Mouse (Mus musculus) embryo, embryonic 9.5 days (tissue): ENCODE data around the gene Atxn1.

ENCODE experiments used
- DNase-seq: peaks from one replicate; pipeline ENCODE4 v3.0.0-alpha.2; 2017; ENCODE audit errors: extremely low spot score

Gene Atxn1

GRCm38 (mm10) chr13:45931891-45932290 lies 32.9 kb downstream of the Atxn1 start:
- no peak for DNase-seq

- DNase-seq: no peak
Measured at GRCm38 (mm10) chr13:45931215-45931614, 33.6 kb downstream of the Atxn1 start.

- DNase-seq: no peak
Measured at GRCm38 (mm10) chr13:45929744-45930143, 35.1 kb downstream of the Atxn1 start.

- no peak for DNase-seq
Measured at GRCm38 (mm10) chr13:45925294-45925693, 39.5 kb downstream of the Atxn1 start.

GRCm38 (mm10) chr13:45924555-45924954 lies 40.3 kb downstream of the Atxn1 start:
- DNase-seq: no peak

GRCm38 (mm10) chr13:45923086-45923485 lies 41.7 kb downstream of the Atxn1 start:
- no peak for DNase-seq

- no peak for DNase-seq
Measured at GRCm38 (mm10) chr13:45922467-45922866, 42.3 kb downstream of the Atxn1 start.

- no peak for DNase-seq
Measured at GRCm38 (mm10) chr13:45918956-45919711, 45.7 kb downstream of the Atxn1 start.

- DNase-seq: no peak
Measured at GRCm38 (mm10) chr13:45918006-45918380, 46.8 kb downstream of the Atxn1 start.

- no peak for DNase-seq
Measured at GRCm38 (mm10) chr13:45917058-45918005, 47.5 kb downstream of the Atxn1 start.

- DNase-seq: no peak
Measured at GRCm38 (mm10) chr13:45915921-45916320, 48.9 kb downstream of the Atxn1 start.

GRCm38 (mm10) chr13:45915026-45915425 lies 49.8 kb downstream of the Atxn1 start:
- no peak for DNase-seq

GRCm38 (mm10) chr13:45914117-45914516 lies 50.7 kb downstream of the Atxn1 start:
- DNase-seq: no peak

- DNase-seq: no peak
Measured at GRCm38 (mm10) chr13:45911848-45912247, 53.0 kb downstream of the Atxn1 start.

- no peak for DNase-seq
Measured at GRCm38 (mm10) chr13:45911069-45911468, 53.7 kb downstream of the Atxn1 start.

- no peak for DNase-seq
Measured at GRCm38 (mm10) chr13:45910348-45910747, 54.5 kb downstream of the Atxn1 start.

GRCm38 (mm10) chr13:45907181-45907691 lies 57.6 kb downstream of the Atxn1 start:
- no peak for DNase-seq

GRCm38 (mm10) chr13:45906438-45907166 lies 58.2 kb downstream of the Atxn1 start:
- no peak for DNase-seq

- no peak for DNase-seq
Measured at GRCm38 (mm10) chr13:45904955-45905354, 59.9 kb downstream of the Atxn1 start.

- no peak for DNase-seq
Measured at GRCm38 (mm10) chr13:45904456-45904855, 60.4 kb downstream of the Atxn1 start.

GRCm38 (mm10) chr13:45903519-45904274 lies 61.1 kb downstream of the Atxn1 start:
- DNase-seq: no peak
